Mouse (Mus musculus) spleen, postnatal 36 days (tissue): ENCODE measurements around the gene Arcn1.
A peak's percentile ranks its signal among the peaks of the same experiment; 100 is the strongest.
"Not testable (repeated sequence)": the region's sequence is repeated elsewhere in the genome, so short reads cannot be mapped to it uniquely, and the experiment has no call there.

ENCODE experiments used
- DNase-seq, 2 experiments: peaks; one replicate each; pipeline ENCODE4 v3.0.0; 2022; ENCODE audit warnings: low spot score in 2 of 2, mixed read lengths in 1 of 2

Arcn1 gene

DNA sequence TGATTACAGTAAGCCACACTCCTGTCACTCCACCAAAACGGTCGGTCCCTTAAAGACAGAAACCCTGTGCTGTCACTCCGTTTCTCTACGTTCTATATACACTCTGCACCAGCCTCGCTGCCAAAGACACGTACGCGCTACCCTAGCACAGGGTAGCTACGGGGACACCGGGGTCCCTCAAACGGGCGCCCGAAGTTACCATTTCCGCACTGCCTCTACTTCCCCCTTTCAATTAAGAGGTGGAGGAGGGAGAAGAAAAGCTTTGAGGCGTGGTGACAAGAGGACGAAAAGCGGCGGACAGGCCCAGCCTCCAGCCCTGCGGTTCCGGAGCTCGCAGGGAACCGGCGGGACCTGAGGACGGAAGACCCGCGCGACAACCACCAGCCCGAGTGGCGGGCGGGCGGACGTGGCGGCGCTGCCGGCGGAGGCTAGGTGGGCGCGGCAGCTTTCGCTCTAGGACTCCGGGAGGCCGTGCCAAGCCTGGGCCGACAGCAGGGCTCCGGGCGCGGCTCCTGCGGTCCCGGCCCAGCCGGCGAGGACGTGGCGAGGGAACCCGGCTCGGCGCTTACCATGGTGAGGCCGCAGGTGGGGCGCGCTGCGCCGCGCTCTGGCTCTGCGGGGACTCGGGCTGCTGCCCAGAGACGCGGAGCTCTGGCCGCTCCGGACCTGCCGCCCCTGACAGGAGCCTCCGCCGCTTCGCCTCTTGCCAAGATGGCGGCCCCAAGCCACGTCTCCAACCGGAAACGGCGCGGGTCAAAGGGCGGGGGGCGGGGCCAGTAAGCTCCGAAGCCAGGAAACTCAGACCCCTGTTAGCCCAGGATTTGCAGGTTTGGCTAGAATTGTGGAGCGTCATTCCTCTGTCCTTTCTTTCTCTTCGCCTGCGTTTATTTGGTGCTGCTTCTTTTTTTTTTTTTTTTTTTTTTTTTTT is at the start of gene Arcn1, which contains the start of gene Ift46:
Gene Arcn1 (minus strand): TSS at position 745 of the 928 bp plus-strand sequence.
Gene Ift46 (plus strand): TSS at position 808 of the 928 bp plus-strand sequence.
- DNase-seq, result peak; percentile 72 to 74

DNA sequence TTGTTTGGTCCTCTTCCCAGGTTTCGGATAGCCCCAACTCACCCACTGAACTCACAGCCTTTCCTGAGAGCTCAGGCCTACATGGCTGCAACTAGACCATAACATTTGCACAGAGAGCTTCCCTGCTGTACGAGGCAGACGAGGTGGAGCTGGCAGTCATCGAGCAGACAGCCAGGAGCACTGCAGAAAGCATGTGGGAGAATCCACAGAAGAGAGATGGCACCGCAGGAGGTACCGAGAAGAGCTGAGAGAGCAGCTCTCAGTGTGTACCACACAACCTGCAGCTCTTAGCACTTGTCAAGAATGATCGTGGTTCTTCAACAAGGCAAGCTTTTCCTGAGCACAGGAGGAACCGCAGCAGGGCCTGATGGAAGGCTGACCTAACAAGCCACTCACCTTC is 46.5 kb upstream of the Arcn1 start:
- no peak for DNase-seq

DNA sequence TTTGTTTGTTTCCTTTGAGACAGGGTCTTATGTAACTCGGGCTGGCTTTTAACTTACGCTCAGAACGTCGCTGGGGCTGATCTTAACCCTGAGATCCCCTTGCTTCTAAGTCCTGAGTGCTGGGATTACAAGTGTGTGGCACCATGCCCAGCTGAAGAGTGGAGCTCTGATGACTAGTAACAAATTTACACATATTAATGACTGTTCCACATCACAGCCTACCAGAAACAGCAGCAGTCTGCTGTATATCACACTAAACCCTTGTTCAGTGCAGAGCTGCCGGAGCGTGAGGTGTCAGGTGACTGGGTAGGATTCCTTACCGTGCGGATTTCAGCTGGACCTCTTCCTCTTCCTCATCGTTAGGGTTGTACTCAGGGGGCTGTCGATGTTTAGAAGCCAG is 42.7 kb upstream of the Arcn1 start:
- no peak for DNase-seq

DNA sequence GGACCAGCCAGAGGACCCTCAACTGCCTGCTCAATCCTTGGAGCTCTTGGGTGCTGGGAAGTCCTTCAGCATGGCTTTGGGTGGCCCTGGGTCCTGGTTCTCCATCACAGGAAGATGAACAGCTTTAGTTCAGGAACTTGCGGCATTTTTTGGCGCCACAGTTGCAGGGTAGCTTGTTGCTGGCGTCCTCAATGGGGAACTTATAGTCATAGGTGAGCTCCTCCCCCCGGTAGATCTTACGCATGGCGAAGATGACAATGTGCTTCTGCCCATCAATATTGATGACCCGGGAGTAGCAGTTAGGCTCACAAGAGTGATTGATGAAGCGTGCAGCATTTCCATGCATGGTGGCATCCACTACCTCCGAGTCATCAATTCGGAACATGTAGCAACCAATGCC is 40.1 kb upstream of the Arcn1 start:
- DNase-seq, result no peak

DNA sequence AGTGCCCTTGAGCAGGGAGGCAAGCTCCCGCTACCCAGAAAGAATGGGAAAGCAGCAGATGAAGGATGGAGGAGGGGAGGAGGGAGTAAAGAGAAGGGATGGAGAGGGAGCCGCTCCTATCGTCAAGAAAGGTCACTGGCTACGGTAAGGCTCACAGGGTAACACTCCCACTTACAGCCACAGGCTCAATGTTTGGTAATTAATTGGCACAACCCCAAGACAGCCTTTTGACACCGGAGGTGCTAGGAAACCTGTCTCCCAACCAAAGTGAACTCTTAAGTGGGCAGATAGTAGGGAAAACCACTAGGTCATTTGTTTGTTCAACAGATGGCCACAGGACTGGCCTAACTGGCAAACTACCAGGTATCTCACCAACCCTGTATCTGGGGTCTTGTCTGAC is 39.5 kb upstream of the Arcn1 start:
- no peak for DNase-seq

DNA sequence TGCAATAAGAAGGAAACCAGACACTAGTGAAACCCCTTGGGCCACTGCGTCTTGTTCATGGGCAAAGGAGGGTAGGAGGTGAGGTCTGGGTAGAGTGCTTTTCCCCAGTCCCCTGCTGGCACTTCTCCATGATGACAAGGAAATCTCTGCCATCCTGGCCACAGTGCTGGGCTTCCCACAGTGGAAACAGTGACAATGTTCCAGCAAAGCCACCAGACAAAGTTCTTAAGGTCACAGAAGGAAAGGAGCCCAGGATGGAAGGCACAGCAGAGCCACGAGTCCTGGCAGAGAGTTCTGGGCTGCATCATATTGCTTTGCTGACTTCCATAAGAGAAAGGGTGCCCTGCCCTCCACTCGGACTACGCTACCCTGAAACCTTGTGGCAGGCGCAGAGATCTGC is 37.9 kb upstream of the Arcn1 start:
- DNase-seq, result no peak

DNA sequence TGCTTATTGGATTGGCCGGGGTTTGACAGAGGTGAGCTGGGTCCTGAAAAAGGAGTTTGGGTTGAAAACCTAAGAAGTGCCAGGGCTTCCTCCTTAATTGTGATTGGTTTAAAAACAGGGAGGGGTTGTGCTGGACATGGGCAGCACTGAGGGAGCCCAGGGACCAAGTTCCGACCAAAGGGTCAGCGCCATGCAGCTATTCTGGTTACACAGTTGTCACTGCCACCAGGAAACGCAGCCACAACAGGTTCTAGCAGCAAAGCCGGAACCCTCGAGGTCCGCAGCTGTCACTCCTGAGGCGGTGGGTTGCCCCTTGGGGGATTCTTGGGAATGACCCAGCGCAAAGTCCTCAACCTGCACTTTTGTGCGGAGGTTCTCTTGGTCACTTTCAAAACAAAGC is 37.0 kb upstream of the Arcn1 start:
- no peak for DNase-seq

DNA sequence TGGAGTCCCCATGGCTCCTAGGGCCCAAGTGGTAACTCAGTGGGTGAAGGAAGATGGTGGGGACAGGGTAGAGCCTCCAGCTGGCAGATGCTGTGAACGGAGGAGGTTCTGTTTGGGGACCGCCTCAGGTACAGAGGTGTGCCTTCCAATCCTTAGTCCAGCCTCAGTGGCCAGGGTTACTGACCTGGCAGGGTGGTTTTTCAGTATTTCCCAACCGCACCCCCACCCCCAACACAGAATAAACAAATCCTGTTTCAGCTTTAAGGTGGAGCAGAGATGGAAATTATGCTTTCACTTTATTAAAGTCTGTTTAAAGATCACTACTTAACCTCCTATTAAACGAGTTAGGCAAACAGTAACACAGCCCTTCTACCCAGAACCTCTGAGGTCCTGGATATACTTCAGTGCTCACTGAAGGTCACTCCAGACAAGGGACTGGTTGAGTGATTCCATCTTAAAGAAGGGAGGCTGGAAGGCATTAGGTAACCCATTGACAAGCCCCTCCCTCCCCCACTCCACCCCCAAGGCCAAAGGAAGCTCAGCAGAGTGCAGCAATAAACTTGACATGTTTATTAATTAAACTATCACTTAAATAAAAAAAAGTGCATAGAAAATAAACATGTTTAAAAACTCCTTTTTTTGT is 35.3 kb upstream of the Arcn1 start, which contains the start of gene Ttc36:
Gene Ttc36 (minus strand): TSS at position 265 of the 643 bp plus-strand sequence.
- DNase-seq, result no peak

DNA sequence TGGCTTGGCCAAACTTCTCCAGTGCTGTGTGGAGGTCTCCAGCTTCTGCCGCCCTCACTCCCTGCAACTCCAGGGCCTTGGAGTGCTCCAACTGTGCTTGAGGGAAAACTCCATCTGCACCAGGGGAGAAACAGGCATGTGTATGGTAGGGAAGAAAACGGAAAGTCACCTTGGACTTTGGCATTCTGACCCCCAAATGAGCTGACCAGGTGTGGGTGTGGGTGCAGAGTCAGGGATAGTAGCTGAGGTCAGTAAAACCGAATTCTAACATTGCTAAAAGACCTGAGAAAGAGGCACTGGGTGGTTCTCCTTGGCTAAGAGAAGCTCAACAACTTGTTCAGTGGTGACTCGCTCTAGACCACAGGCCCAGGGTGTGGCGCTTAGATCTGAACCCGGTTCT is 34.0 kb upstream of the Arcn1 start:
- DNase-seq, result no peak

DNA sequence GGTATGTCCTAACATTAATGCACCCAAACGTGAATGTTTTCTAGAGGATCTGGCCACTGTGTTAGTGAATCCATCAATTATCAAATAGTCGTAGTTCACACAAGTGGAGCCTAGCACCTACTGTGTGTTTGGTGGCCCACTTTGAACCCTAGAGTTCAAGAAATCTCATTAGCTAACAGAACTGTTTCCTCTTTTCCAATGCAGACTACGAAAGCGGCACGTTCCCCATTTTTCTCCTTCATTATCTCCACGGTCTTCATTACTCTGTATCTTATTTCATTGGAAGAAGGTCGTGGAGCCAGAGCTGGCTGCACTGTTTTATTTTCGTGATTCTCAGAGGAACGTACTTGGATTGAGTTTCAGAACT is 32.3 kb upstream of the Arcn1 start:
- DNase-seq, result no peak

DNA sequence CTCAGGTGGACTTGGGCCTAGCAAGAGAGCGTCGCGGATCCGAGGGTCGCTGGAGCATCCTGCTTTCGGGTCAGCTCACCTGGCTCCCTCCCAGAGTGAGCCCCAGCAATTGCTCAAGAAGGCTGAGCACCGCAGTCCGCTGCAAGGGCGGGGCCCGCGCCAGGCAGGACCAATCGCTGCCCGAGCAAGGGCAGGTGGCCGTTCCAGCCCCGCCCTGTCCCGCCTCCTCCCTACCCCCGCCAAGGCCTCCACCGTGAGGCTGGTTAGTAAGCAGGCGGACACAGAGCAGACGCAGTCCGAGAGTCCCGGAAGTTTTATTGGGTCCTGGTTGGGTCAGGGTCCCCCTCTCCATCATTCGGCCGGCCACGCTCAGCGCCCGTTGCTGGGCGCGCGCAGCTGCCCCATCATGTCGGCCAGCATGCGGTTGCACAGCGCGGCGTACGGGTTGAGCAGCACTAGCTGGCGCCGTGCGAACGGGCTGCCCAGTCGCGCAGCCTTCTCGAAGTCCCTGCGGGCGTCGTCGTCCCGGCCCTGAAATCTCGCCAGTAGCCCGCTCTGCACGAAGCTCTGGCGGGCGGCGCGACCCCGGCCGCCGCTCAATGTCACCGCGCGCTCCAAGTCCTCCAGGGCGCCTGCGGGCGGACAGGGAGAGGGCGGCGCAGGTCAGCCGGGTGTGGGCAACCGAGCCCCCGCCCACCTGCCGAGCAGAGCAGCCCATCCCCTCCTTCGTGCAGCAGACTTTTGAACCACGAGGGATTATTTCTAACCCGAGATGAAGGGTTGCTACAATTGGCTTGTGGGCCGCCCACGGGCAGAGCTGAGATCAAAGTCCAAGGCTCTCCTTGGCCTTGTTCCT is 31.7 kb upstream of the Arcn1 start, which contains the start of gene Tmem25:
Gene Tmem25 (minus strand): TSS at position 206 of the 856 bp plus-strand sequence.
- DNase-seq, result peak; percentile 79 to 80

DNA sequence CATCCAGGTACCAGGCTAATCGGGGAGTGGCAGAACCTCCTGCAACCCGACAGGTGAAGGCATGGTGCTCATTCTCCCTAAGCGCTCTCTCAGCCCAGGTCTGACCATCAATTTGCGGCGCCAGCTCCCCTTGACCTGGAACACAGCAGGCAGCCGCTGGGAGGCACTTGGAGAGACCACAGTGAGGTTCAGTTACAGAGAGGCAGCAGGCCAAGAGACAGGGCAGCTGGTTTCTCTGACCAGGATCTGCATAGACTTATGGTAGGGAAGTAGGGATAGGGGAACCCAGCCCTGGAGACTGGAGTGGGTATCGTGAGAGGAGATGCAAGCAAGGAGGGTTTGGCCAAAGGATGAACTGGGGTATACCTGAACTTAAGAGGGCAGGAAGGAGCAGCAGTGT is 30.7 kb upstream of the Arcn1 start:
- no peak for DNase-seq

DNA sequence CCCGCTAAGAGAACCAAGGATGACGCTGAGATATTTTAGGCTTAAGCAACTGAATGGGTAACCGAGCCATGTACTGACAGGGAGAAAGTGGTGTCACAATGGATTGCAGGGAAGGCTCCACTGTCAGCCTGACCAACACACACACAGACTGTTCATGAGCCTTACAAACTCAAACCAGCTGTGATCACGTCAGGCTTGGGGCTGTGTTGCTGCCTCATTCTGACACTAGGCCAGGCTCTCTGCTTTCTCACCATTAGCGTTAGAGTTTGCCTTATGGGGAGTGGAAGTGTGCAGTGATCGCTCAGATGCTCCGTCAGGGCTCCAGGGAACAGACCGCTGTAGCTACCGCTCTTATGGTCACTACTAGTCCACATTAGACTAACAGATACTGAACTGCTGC is 25.2 kb upstream of the Arcn1 start:
- no peak for DNase-seq

DNA sequence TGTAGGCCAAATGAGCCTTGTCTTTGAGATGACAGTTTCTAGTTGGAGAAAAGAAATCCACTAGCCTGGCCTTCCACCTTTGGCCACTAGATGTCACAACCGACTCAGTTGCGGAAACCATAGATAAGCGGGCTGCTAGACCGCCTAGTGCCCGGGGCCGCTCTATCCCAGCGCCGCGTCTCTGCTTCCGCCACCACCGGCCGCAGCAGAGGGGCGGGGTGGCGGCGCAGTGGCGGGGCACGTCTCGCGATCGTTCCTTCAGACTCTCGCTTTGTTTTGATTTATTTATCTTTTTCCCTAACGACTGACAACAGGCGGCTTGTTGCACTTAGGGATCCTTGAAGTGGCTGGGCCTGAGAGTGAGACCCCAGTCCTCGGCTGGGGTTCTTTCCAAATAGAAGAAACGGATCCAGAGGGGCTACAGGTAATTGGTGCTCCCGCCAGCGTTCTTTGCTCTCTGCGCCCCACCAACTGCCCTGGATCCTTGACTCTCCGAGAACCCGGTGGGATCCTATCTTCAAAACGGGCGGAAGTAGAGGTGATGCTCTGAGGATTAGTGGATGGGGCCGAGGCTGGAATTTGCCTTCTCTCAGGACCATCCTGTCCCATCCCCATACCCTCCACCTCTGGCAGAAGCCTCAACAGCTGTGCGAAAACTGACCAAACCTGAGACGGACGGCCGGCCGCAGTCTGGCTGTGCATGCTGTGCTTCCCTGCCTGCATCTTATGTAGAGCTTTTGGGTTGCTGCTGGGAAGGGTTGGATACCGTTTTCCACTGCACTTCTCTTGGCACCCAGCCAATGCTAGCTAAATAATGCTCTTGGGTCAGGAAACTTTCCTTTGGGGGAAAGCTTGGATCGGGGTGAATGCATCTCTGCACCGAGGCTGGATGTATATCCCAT is 5.4 kb upstream of the Arcn1 start:
- peak; percentile 92 for DNase-seq

DNA sequence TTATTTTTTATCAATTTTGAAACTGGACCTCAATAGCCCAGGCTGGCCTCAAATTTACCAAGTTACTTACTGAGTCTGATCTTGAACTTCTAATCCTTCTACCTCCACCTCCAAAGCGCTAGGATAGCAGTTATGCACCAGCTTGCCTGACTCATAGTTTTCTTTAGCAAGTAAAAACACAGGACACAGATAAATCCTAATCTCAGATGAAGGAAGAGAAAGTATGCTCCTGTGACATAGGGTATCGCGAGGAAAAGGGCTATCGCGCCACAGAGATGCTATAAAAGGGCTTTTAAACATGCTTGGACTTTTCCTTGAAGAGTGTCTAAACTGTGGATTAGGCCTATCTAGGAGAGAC is 4.7 kb upstream of the Arcn1 start:
- no peak for DNase-seq

DNA sequence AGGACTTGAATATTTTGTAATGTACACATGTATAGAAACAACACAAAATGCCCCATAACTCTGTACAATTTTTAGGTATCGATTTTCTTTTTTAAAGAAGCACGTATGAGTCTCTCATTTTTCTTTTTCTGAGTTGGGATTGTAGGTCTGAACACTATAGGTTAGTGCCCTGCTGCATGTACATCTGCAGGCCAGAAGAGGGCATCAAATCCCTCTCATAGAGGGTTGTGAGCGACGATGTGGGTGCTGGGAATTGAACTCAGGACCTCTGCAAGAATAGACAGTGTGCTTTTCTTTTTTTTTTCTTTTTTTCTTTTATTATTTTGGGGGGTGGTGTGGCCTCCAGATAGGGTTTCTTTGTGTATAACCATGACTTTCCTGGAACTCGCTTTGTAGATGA is 3.7 kb upstream of the Arcn1 start:
- DNase-seq, result no peak

DNA sequence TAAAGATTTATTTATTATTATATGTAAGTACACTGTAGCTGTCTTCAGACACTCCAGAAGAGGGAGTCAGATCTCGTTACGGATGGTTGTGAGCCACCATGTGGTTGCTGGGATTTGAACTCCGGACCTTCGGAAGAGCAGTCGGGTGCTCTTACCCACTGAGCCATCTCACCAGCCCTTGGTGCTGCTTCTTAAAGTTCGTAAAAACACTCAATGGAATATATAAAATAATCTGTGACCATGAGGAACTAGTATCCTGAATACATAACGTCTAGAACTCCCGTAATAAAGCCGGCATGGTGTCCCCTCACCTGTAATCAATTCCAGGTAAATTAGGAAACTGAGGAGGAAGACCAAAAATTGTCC is 367 bp upstream of the Arcn1 start:
- not testable (repeated sequence) for DNase-seq

DNA sequence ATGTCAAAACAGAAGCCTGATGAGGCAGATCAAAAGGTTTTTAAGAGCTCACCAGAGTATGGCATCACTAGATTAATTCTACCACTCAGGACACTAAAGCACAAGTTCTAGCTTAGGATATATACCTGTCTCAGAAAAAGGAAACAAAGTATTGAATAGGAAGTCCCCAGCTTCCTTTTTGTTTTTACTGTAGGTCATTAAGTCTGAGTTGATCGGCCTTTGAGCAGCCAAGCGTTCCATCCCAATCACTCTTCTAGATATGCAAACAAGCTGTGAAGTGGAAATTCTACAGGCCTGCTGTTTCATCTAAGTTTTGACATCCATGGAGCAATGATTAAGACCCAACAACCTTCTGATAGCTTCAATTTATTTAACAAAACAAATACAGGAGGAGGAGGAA is 6.8 kb downstream of the Arcn1 start:
- peak; percentile 8 to 22 for DNase-seq

DNA sequence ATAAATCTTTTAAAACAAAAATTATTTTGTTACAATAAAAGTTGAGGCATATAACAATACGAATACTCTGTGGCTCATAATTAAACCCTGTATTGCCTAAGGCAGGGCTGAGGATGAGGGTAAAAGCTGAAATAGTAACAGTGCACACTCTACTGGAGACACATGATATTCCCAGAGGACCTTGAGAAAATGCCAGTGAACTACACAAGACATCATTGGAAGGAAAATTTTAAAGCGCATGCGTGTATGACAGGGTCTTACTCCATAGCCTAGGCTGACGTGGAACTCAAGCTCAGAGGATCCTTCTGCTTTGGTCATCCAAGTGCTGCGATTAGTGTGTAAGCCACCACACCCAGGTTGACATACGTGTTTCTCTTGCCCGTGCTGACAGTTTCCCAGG is 19.2 kb downstream of the Arcn1 start:
- DNase-seq, result no peak

DNA sequence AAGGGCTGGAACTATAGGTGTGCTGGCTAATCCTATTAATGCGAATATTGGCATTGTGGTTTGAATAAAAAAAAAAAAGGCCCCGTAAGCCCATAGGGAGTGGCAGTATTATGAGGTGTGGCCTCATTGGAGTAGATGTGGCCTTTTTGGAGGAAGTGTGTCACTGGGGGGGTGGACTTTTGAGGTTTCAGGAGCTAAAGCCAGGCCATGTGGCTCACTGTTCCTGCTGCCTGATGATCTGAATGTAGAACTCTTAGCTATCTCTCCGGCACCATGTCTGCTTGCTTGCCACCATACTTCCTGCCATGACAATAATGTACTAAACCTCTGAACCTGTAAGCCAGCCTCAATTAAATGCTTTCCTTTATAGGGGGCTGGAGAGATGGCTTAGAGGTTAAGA is 20.3 kb downstream of the Arcn1 start:
- DNase-seq, result no peak

DNA sequence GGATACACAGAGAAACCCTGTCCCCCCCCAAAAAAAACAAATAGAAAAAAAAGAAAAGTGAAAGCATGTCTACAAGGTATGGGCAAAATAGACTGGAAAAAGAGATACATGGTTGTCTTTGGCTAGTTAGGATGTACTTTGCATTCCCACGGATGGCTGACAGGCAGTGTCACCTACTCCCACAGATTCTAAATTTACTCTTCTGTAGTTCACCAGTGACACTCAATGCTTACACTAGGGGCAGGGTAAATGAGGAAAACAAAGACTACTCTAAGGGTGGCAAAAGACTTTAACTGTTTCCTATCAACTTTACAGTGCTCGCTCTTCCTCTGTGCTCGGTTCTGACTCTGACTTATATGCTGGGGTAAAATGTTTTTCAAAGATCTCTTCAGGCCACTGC is 21.0 kb downstream of the Arcn1 start:
- no peak for DNase-seq
